Mouse (Mus musculus): ENCODE measurements around the gene Hist1h2af. TPM values are rescaled to one million over a fixed set of nuclear protein-coding genes. Genes with fewer than 3 reads are reported as not detected.

The Hist1h2af gene
- total RNA-seq, 2 experiments from 2014 or later: 189 to 190 TPM

GRCm38 (mm10) chr13:23515281-23515680, 18.4 kb upstream of the Hist1h2af start:
- DNase-seq: no peak

GRCm38 (mm10) chr13:23515826-23516620, 17.7 kb upstream of the Hist1h2af start:
- DNase-seq: no peak

GRCm38 (mm10) chr13:23516822-23517602, 16.7 kb upstream of the Hist1h2af start:
- DNase-seq: peak; percentile 75

- DNase-seq: peak; percentile 76
Observed at GRCm38 (mm10) chr13:23517603-23518294, 16.0 kb upstream of the Hist1h2af start.

GRCm38 (mm10) chr13:23518295-23518603, 15.5 kb upstream of the Hist1h2af start:
- DNase-seq: no peak

GRCm38 (mm10) chr13:23518885-23519284, 14.8 kb upstream of the Hist1h2af start:
- DNase-seq: peak; percentile 53

GRCm38 (mm10) chr13:23519416-23519815, 14.3 kb upstream of the Hist1h2af start:
- peak; percentile 52 for DNase-seq

- DNase-seq: peak; percentile 56
Observed at GRCm38 (mm10) chr13:23521703-23522102, 12.0 kb upstream of the Hist1h2af start.

- DNase-seq: no peak
Observed at GRCm38 (mm10) chr13:23523976-23524375, 9.7 kb upstream of the Hist1h2af start.

GRCm38 (mm10) chr13:23524654-23525053, 9.1 kb upstream of the Hist1h2af start:
- peak; percentile 76 for DNase-seq

- DNase-seq: no peak
Observed at GRCm38 (mm10) chr13:23525901-23526300, 7.8 kb upstream of the Hist1h2af start.

GRCm38 (mm10) chr13:23526312-23526711, 7.4 kb upstream of the Hist1h2af start:
- peak; percentile 87 for DNase-seq

- no peak for DNase-seq
Observed at GRCm38 (mm10) chr13:23529005-23529404, 4.7 kb upstream of the Hist1h2af start.

- DNase-seq: no peak
Observed at GRCm38 (mm10) chr13:23529480-23530165, 4.1 kb upstream of the Hist1h2af start.

- DNase-seq: peak; percentile 47
Observed at GRCm38 (mm10) chr13:23530181-23530900, 3.4 kb upstream of the Hist1h2af start.

- DNase-seq: peak; percentile 86
Observed at GRCm38 (mm10) chr13:23530901-23531875, 2.5 kb upstream of the Hist1h2af start, which contains the start of gene Hist1h4h. TSS of gene Hist1h4h (plus strand) at chr13:23531050.

GRCm38 (mm10) chr13:23532262-23533075, 1.2 kb upstream of the Hist1h2af start:
- no peak for DNase-seq

GRCm38 (mm10) chr13:23534368-23535131, 844 bp downstream of the Hist1h2af start:
- no peak for DNase-seq
